Mouse (Mus musculus): Measurements from ENCODE around the gene Gm49321.

Gene Gm49321

GRCm38 (mm10) chr12:73948415-73948814 is 11.0 kb downstream of the Gm49321 start:
- no peak for DNase-seq (ENCODE audit: low read depth, low spot score)

DNA sequence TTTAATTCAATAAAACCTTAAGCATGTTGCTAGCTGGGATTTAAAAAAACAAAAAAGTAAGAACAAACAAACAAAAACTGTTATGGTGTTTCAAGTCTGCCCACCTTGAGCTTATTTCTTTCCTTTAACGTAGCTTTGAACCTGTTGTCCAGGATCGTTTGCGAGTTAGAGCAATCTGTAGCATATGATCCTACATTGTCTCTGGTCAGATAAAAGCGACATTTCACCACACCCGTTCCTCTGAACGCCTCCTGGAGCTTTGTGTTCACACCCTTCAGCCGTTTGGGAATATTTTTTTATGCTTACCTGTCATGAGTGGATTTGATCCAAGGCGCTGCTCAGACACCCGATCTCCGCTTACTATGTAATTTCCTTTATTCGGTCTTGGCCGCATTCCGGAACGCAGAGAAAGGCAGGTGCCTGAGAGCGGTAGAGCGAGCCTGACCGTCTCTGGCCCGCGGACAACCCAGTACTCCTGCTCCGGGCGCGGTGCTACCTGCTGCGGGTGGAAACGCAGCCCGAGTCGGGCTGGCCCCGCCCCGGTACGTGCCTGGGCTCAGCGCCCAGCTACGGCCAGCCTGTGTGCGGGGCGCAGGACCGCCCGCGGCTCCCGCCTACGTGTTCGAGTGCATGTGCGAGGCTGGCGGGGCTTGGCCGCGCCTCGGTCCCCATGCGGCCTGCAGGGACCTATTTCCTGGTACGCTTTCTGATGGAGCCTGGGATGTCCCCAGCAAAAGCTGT is 12.0 kb downstream of the Gm49321 start:
- DNase-seq (ENCODE audit: low read depth, low spot score) = peak; percentile 79

- DNase-seq (ENCODE audit: low read depth, low spot score) = peak; percentile 29
Observed at GRCm38 (mm10) chr12:73952879-73953278, 15.4 kb downstream of the Gm49321 start.

GRCm38 (mm10) chr12:73953420-73954186 is 16.1 kb downstream of the Gm49321 start:
- no peak for DNase-seq (ENCODE audit: low read depth, low spot score)

- DNase-seq (ENCODE audit: low read depth, low spot score) = no peak
Observed at GRCm38 (mm10) chr12:73954785-73955184, 17.3 kb downstream of the Gm49321 start.

GRCm38 (mm10) chr12:73957676-73958075 is 20.2 kb downstream of the Gm49321 start:
- no peak for DNase-seq (ENCODE audit: low read depth, low spot score)

DNA sequence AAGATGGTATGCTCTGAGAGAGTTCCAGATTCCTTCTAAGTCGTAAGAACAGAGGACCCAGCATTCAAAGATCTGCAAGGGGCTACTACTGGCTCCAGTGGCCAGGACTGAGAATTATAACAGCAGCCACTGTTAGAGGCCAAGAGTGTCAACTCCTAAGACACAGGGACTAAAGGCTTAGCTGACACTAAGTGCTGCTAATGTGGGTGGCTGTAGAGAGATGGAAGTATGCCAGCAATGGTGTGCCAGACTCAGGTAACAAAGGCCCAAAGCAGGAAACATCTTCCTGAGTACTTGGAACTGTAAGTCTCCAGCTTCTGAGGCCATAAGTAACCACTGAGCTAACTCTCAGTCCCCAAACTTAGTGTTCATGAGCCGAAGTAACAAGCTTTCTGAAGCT is 21.4 kb downstream of the Gm49321 start:
- DNase-seq (ENCODE audit: low read depth, low spot score) = no peak

DNA sequence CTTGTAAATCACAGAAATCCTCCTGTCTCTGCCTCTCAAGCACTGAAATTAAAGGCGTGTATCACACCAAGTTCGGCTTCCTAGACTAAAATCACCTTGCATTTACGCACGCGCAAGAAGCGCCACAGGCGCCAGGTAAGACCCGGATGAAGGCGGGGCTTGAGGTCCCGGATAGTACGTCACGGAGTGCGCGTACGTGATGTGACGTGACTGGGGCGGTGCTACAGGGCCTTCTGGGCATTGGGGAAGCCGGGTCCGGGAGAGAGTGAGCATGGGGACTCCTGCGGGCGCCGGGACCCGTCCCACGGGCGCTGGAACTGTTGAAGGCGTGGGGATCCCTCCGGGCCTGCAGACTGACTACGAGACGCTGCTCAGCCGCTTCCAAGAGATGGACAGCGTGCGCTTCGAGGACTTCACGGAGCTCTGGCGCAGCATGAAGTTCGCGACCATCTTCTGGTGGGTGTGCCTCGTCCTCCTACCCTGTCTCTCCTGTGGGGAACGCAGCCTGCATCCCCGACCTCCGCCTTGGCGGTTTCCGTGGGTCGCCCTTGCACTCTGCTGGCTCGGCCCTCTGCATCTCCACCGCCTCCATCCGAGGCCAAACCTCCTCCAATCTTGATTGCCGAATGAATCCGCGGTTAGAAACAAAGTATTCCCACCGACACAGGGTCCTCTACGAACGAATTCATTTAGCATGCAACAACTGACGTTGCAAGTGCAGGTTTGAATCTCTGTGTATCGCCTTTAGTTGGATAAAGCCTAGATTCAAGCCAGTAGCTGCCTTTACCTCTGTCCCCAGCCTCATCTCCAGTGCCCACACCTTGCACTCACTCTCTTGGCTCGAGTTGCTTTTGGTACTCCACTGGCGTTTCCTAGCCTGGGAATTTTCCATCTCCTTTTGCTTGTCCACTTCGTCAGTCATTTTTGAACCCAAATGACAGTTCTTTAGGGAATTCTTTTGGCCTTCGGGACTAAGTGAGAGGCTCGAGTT is 27.1 kb downstream of the Gm49321 start, which contains the start of gene Snapc1:
Gene Snapc1, plus strand, starts transcription at position 191 of the 991 bp plus-strand sequence.
- peak; percentile 99 for DNase-seq (ENCODE audit: low read depth, low spot score)

DNA sequence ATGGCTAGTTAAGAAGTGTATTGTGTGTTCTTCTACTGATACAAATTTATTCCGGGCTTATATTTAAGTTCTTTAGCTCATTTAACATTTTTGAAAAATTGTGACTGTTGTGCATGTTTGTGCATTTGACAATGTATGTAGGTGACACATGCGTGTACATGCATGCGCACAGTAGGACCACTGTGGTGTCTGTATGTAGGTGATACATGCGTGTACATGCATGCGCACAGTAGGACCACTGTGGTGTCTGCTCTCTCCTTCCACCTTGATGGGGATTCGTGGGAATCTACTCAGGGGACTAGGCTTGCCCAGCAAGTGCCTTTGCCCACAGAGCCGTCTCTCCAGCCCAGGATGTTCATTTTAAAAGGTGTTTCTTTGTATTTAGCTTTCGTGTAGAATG is 31.7 kb downstream of the Gm49321 start:
- DNase-seq (ENCODE audit: low read depth, low spot score) = no peak

GRCm38 (mm10) chr12:73974584-73974983 is 37.1 kb downstream of the Gm49321 start:
- DNase-seq (ENCODE audit: low read depth, low spot score) = no peak

DNA sequence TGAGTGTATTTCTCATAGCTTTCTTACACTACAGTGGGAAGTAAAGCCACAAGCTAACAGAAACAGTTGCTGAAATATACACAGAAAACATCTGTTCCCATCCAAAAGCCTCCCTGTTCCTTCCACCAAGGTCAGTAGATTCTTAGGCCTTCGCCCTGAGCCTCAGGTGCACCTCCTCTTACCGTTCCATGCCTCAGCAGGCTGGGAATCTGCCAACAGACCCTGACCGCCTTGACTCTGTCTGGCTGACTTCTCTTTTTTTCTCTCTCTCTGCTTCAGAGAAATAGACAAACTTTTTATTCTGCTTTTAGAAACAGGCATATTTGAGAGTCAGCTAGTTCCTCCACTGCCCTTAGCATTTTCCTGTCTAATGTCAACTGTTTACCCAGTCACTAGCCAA is 40.7 kb downstream of the Gm49321 start:
- no peak for DNase-seq (ENCODE audit: low read depth, low spot score)

DNA sequence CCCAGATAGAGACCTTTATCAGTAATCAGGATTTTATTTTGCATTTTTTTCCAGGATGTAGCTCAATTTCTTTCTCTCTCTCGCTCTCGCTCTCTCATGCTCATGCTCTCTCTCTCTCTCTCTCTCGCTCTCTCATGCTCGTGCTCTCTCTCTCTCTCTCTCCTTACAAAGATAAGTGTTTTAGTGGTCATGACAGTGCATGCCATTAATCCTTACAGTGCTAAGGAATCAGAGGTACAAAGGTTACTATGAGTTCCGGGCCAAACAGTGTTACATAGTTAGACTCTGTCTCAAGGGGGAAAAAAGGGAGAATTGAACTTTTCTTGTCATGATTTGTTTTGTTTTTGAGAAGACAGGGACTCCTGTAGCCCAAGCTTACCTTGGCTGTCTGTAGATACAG is 42.2 kb downstream of the Gm49321 start:
- DNase-seq (ENCODE audit: low read depth, low spot score) = no peak

DNA sequence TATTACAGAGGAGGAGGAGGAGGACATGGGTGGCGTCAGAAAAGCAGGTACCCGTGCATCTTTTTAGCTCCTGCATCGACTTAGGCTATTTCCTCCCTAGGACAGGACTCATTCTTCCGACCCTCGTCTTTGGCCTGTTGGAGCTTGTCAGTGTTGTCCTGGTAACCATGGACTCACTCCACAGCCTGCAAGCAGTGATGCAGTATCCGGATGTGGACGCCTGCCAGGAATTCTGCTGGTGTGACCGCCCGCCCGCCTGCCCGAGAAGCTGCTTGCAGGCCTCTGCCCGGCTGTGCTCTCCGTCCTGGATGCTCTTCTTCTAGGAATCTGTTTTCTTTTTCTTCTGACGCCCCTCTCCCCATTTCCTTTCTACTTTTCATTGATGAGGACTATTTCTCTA is 45.1 kb downstream of the Gm49321 start:
- no peak for DNase-seq (ENCODE audit: low read depth, low spot score)

- DNase-seq (ENCODE audit: low read depth, low spot score) = no peak
Observed at GRCm38 (mm10) chr12:73986299-73986698, 48.8 kb downstream of the Gm49321 start.

GRCm38 (mm10) chr12:73988393-73989008 is 51.0 kb downstream of the Gm49321 start:
- no peak for DNase-seq (ENCODE audit: low read depth, low spot score)

DNA sequence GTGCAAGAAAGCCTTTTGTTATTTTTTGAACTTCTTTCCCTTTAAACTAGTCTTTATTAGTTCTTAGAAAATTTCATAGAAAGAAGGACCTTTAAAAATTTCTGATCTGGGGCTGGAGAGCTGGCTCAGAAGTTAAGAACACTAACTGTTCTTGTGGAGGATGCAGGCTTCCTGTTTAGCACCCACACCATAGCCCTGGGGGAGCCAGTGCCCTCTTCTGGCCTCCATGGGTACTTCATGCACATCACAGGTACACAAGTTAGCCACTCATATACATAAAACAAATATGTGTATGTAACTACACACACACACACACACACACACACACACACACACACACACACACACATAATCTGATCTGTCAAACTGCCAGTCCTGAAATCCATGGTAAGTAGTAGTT is 52.1 kb downstream of the Gm49321 start:
- DNase-seq (ENCODE audit: low read depth, low spot score) = peak; percentile 56

- no peak for DNase-seq (ENCODE audit: low read depth, low spot score)
Observed at GRCm38 (mm10) chr12:73996906-73997296, 59.4 kb downstream of the Gm49321 start.

DNA sequence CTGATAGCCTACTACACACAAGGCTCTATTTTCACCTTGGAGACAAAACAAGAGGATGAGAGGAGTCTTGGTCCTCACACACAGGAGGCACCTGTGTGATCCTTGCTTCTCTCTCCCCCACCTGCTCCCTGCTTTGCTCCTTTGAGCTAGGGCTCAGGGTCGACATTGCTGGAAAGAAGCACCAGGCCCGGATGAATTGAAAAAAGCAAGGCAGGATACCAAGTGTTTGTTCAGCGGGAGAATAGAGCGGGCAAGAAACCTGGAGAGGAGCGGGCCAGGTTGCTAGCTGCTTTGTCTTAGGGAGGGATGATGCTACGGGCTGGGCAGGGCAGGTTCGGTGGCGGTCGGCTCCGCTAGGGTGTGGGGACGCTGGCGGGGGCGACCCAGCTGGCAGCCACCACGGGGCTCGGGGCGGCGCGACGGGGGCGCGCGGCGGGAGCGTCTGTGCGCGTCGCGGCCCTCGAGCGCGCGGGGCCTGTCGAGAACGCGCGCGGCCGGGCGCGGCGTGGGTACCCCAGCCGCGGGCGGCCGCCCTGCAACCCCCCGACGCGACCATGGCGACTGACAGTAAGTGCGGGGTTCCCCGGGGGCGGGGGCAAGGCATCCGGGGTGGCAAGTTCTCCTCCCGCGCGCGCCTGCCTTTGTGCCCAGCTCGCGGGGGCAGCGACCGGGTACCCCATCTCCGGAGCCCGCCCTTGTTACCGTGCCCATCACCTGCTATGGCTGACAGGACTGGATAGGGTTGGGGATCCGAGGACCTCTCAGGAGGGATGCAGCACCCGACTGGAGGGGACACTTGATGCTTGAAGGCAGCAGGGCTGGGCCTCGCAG is 60.1 kb downstream of the Gm49321 start, which contains the start of gene Syt16:
Gene Syt16, plus strand, starts transcription at position 365 of the 831 bp plus-strand sequence.
- DNase-seq (ENCODE audit: low read depth, low spot score) = peak; percentile 23

GRCm38 (mm10) chr12:73998128-73998456 is 60.6 kb downstream of the Gm49321 start:
- DNase-seq (ENCODE audit: low read depth, low spot score) = peak; percentile 17

- DNase-seq (ENCODE audit: low read depth, low spot score) = no peak
Observed at GRCm38 (mm10) chr12:74002449-74002848, 65.0 kb downstream of the Gm49321 start.

Measured in ZHBTc4 (cell line).